Mouse (Mus musculus): Measurements from ENCODE around the gene 1700074P13Rik. TPM values are rescaled to one million over a fixed set of nuclear protein-coding genes. Genes with fewer than 3 reads are reported as not detected.
"Not testable (repeated sequence)": the region's sequence is repeated elsewhere in the genome, so short reads cannot be mapped to it uniquely, and the experiment has no call there.

1700074P13Rik gene
- polyA plus RNA-seq (2015; fragmentation: Nextera tagmentation; extraction: Ambion mirVana): not detected in 2 replicates

GRCm38 (mm10) chr6:40940457-40940856, at the start of gene 1700074P13Rik:
Gene 1700074P13Rik (minus strand): TSS chr6:40940557.
- no peak for ATAC-seq
- no peak within 1 kb of the TSS for H3K4me2 ChIP-seq (replicated peaks)
- H3K4me3 ChIP-seq (replicated peaks): no peak within 1 kb of the TSS
- no peaks in the 10 kb centered on the region for H3K4me1 ChIP-seq (replicated peaks)
- H3K9me3 ChIP-seq: no peaks in the 10 kb centered on the region; the same call in 1 of the 2 replicates
- H3K27me3 ChIP-seq: no peaks in the 10 kb centered on the region
- H3K36me3 ChIP-seq: no peaks in the 10 kb centered on the region
- H3K27ac ChIP-seq: no peak within 1 kb of the TSS
- H3K9ac ChIP-seq (replicated peaks): no peak within 1 kb of the TSS
- 93% methylated on average over 10 of the region's 10 CpGs for WGBS

- H3K4me2 ChIP-seq (replicated peaks); H3K27ac ChIP-seq; H3K4me1 ChIP-seq (replicated peaks); H3K27me3 ChIP-seq; H3K4me3 ChIP-seq (replicated peaks); H3K9me3 ChIP-seq; ATAC-seq; H3K36me3 ChIP-seq; H3K9ac ChIP-seq (replicated peaks): not testable (repeated sequence)
- WGBS: 90% methylated on average over 2 of the region's 2 CpGs
Measured at GRCm38 (mm10) chr6:40964454-40964853, 24.1 kb upstream of the 1700074P13Rik start, which contains the start of gene 1810009J06Rik. Gene 1810009J06Rik (plus strand): TSS chr6:40964754.

DNA sequence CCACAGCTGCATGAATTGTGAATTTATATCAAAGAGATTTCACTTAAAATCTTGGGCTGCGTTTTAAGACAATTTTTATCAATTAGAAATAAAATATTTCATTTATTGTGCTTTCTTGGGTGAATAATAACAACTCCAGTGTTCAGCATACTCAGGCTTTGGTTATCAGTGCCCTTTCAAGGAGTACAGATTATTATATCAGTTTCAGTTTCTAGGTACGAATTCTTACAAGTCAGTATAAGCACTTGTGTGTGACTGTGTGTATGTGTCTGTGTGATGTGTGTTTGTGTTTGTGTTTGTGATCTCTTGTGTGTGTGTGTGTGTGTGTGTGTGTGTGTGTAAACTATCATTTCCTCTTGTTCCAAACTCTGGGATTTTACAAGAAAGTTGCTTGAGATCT, 13.4 kb upstream of the 1700074P13Rik start:
- no peak overlapping the region for H3K4me3 ChIP-seq (replicated peaks)
- no peaks in the 10 kb centered on the region for H3K9me3 ChIP-seq
- no peaks in the 10 kb centered on the region for H3K4me1 ChIP-seq (replicated peaks)
- ATAC-seq: no peak
- H3K4me2 ChIP-seq (replicated peaks): no peak overlapping the region
- H3K36me3 ChIP-seq: no peaks in the 10 kb centered on the region
- no peak overlapping the region for H3K9ac ChIP-seq (replicated peaks)
- H3K27ac ChIP-seq: no peak overlapping the region
- WGBS: 72% methylated on average over 2 of the region's 2 CpGs
- no peaks in the 10 kb centered on the region for H3K27me3 ChIP-seq

GRCm38 (mm10) chr6:40951770-40952169, 11.4 kb upstream of the 1700074P13Rik start, which contains the start of gene Gm4744:
Gene Gm4744 (minus strand): TSS chr6:40951870.
- Histone ChIP-seq H3K4me3 (replicated peaks) (no peak within 1 kb of the TSS), H3K4me2 (replicated peaks) (no peak within 1 kb of the TSS), H3K4me1 (replicated peaks) (no peaks in the 10 kb centered on the region), H3K27me3 (no peaks in the 10 kb centered on the region), H3K9ac (replicated peaks) (no peak within 1 kb of the TSS), H3K27ac (no peak within 1 kb of the TSS), H3K36me3 (no peaks in the 10 kb centered on the region), H3K9me3 (no peaks in the 10 kb centered on the region)
- ATAC-seq: no peak

GRCm38 (mm10) chr6:40919954-40920353, 20.4 kb downstream of the 1700074P13Rik start:
- Histone ChIP-seq H3K9me3 (no peaks in the 10 kb centered on the region), H3K4me3 (replicated peaks) (no peak overlapping the region), H3K9ac (replicated peaks) (no peak overlapping the region), H3K27ac (no peak overlapping the region), H3K36me3 (no peaks in the 10 kb centered on the region), H3K27me3 (no peaks in the 10 kb centered on the region), H3K4me2 (replicated peaks) (no peak overlapping the region), H3K4me1 (replicated peaks) (no peaks in the 10 kb centered on the region)
- 88% methylated on average over 4 of the region's 4 CpGs for WGBS
- ATAC-seq: no peak

DNA sequence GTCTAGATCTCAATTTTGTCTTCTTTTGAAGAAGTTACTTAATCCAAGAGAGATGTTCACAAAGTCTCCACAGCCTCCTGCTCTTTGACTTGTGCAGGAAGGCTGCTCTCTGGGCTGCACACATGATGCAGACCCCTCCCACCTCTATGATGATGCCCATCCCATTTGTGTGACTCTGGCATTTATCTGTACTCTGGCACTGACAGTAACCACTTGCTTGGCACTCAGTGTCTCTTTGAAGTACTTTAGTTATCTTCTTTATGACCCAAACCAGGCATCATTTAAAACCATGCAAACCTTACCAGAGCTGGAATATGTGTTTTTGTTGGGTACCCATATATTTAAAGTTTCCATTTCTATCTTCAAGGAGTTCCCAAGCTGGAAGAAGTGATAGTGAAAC, 40.1 kb downstream of the 1700074P13Rik start, which contains the start of gene Prss58:
Gene Prss58 (minus strand): TSS at position 101 of the 400 bp plus-strand sequence.
- no peak for ATAC-seq

GRCm38 (mm10) chr6:40894716-40895115, 45.6 kb downstream of the 1700074P13Rik start:
- H3K4me1 ChIP-seq (replicated peaks): no peaks in the 10 kb centered on the region
- H3K27me3 ChIP-seq: no peaks in the 10 kb centered on the region
- ATAC-seq: no peak
- no peaks in the 10 kb centered on the region for H3K9me3 ChIP-seq
- H3K4me2 ChIP-seq (replicated peaks): no peak overlapping the region
- no peak overlapping the region for H3K4me3 ChIP-seq (replicated peaks)
- WGBS: 79% methylated on average over 1 of the region's 1 CpGs
- no peaks in the 10 kb centered on the region for H3K36me3 ChIP-seq
- no peak overlapping the region for H3K27ac ChIP-seq
- H3K9ac ChIP-seq (replicated peaks): no peak overlapping the region

More for the DNA sequence above, 40.1 kb downstream of the 1700074P13Rik start, which contains the start of gene Prss58:
- H3K4me3 ChIP-seq (replicated peaks): no peak within 1 kb of the TSS
- H3K27ac ChIP-seq: no peak within 1 kb of the TSS
- H3K9ac ChIP-seq (replicated peaks): no peak within 1 kb of the TSS
- no peaks in the 10 kb centered on the region for H3K27me3 ChIP-seq
- no peaks in the 10 kb centered on the region for H3K9me3 ChIP-seq
- H3K4me1 ChIP-seq (replicated peaks): no peaks in the 10 kb centered on the region
- no peak within 1 kb of the TSS for H3K4me2 ChIP-seq (replicated peaks)
- H3K36me3 ChIP-seq: no peaks in the 10 kb centered on the region

DNA sequence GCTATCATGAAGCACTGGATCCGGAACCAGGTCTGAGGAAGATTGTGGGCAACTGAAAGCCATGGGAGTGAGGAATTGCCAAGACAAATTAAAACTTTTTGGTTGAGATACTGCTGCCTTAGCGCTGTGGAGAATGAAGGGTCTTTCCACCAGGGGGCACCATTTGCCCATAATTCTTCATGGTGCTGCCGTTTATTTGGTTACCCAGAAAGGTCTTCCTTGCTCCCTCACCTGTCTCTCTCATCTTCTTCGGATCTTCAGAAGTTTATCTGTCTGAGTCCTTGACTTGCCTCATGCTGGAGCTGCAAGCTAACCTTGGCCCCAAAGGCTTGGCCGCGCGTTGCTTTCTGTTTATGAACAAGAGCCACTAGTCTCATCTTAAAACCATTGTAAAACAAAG, 46.8 kb downstream of the 1700074P13Rik start:
- no peaks in the 10 kb centered on the region for H3K9me3 ChIP-seq
- no peak for ATAC-seq
- H3K27me3 ChIP-seq: no peaks in the 10 kb centered on the region
- no peak overlapping the region for H3K4me3 ChIP-seq (replicated peaks)
- no peaks in the 10 kb centered on the region for H3K36me3 ChIP-seq
- no peak overlapping the region for H3K27ac ChIP-seq
- H3K4me2 ChIP-seq (replicated peaks): no peak overlapping the region
- H3K9ac ChIP-seq (replicated peaks): no peak overlapping the region
- WGBS: 39% methylated on average over 7 of the region's 7 CpGs
- no peaks in the 10 kb centered on the region for H3K4me1 ChIP-seq (replicated peaks)

GRCm38 (mm10) chr6:40891754-40892153, 48.6 kb downstream of the 1700074P13Rik start:
- Histone ChIP-seq H3K4me3 (replicated peaks) (no peak overlapping the region), H3K27me3 (no peaks in the 10 kb centered on the region), H3K4me2 (replicated peaks) (no peak overlapping the region), H3K27ac (no peak overlapping the region), H3K9ac (replicated peaks) (no peak overlapping the region), H3K9me3 (no peaks in the 10 kb centered on the region), H3K4me1 (replicated peaks) (no peaks in the 10 kb centered on the region), H3K36me3 (no peaks in the 10 kb centered on the region)
- no peak for ATAC-seq
- 91% methylated on average over 4 of the region's 4 CpGs for WGBS

GRCm38 (mm10) chr6:40890973-40891372, 49.4 kb downstream of the 1700074P13Rik start:
- H3K36me3 ChIP-seq: no peaks in the 10 kb centered on the region
- no peaks in the 10 kb centered on the region for H3K4me1 ChIP-seq (replicated peaks)
- H3K4me2 ChIP-seq (replicated peaks): no peak overlapping the region
- H3K9ac ChIP-seq (replicated peaks): no peak overlapping the region
- no peaks in the 10 kb centered on the region for H3K27me3 ChIP-seq
- 81% methylated on average over 1 of the region's 1 CpGs for WGBS
- no peak for ATAC-seq
- H3K27ac ChIP-seq: no peak overlapping the region
- H3K9me3 ChIP-seq: no peaks in the 10 kb centered on the region
- H3K4me3 ChIP-seq (replicated peaks): no peak overlapping the region

DNA sequence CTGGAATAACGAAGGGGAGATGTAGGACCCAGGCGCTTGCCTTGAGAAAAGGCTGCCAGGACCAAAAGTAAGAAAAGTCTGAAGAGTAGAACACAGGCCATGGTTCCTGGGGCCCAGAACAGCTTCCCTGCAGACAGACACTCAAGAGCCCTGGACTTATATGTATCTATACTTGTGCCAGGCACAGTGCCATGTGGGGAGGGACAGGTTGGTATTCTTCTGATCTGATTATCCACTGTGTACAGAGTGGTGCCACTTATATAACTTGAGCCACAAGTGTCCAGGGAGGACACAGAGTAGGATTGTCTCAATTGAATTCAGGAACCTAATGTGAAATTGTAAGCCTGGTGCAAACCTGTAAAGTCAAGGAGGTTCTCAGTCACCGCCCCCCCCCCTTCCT, 53.0 kb downstream of the 1700074P13Rik start, which contains the start of gene Moxd2:
Gene Moxd2 (minus strand): TSS at position 101 of the 400 bp plus-strand sequence.
- WGBS: 90% methylated on average over 3 of the region's 3 CpGs
- Histone ChIP-seq H3K9ac (replicated peaks) (no peak within 1 kb of the TSS), H3K4me3 (replicated peaks) (no peak within 1 kb of the TSS), H3K9me3 (no peaks in the 10 kb centered on the region), H3K27me3 (no peaks in the 10 kb centered on the region), H3K4me1 (replicated peaks) (no peaks in the 10 kb centered on the region), H3K27ac (no peak within 1 kb of the TSS), H3K4me2 (replicated peaks) (no peak within 1 kb of the TSS), H3K36me3 (no peaks in the 10 kb centered on the region)
- ATAC-seq: no peak
